Mouse (Mus musculus) megakaryocyte, embryonic 14.5 days (primary cell): ENCODE measurements around the gene Wdr81. TPM values are rescaled to one million over a fixed set of nuclear protein-coding genes. Genes with fewer than 3 reads are reported as not detected.

Experiments
- H3K27me3 ChIP-seq: replicated peaks from 2 replicates; pipeline ENCODE3; 2012; ENCODE audit warnings: inconsistent platforms
- H3K36me3 ChIP-seq: replicated peaks from 2 replicates; pipeline ENCODE3; 2012; ENCODE audit warnings: low read length, inconsistent platforms, mixed read lengths
- H3K4me1 ChIP-seq: 2 replicates; pipeline ENCODE4 v1.6.1; 2012; ENCODE audit warnings: inconsistent platforms
- H3K4me3 ChIP-seq: replicated peaks from 2 replicates; pipeline ENCODE3; 2012; ENCODE audit warnings: moderate library complexity, mild to moderate bottlenecking, inconsistent platforms
- H3K9me3 ChIP-seq: 2 replicates; pipeline ENCODE4 v1.6.1; 2012; ENCODE audit warnings: inconsistent platforms
- FLI1 ChIP-seq: IDR thresholded peaks from 2 replicates; pipeline ENCODE4 v1.6.1; 2012; ENCODE audit warnings: low read length, inconsistent platforms, mixed read lengths
- GATA1 ChIP-seq: IDR thresholded peaks from 3 replicates; pipeline ENCODE4 v1.6.1; 2012; ENCODE audit warnings: mixed read lengths, low read length, inconsistent platforms, borderline replicate concordance
- polyA plus RNA-seq: library from polyadenylated mRNA; stranded (reverse); fragments of >175 nt; gene quantifications from 2 replicates; pipeline ENCODE4 v1.2.3, GENCODE M21; 2012; ENCODE audit warnings: low replicate concordance; ENCODE audit not compliant: insufficient read depth

Gene Wdr81
- polyA plus RNA-seq, 1 experiment, result 10.8 TPM

GRCm38 (mm10) chr11:75455041-75455736, 672 bp upstream of the Wdr81 start:
- no peak for TF ChIP-seq GATA1
- no peak for TF ChIP-seq FLI1
- Histone ChIP-seq H3K27me3 (no peaks in the 10 kb centered on the region), H3K4me3 (peak overlapping the region; percentile 94), H3K36me3 (peaks cover 31% of the 10 kb centered on the region), H3K9me3 (no peaks in the 10 kb centered on the region), H3K4me1 (peaks cover 83% of the 10 kb centered on the region)

- Histone ChIP-seq H3K4me1 (peaks cover 83% of the 10 kb centered on the region), H3K36me3 (peaks cover 51% of the 10 kb centered on the region), H3K27me3 (no peaks in the 10 kb centered on the region), H3K9me3 (no peaks in the 10 kb centered on the region), H3K4me3 (peak overlapping the region; percentile 35)
- TF ChIP-seq GATA1, result no peak
- no peak for TF ChIP-seq FLI1
Measured at GRCm38 (mm10) chr11:75452812-75453557, 1.5 kb downstream of the Wdr81 start.

GRCm38 (mm10) chr11:75452081-75452480, 2.4 kb downstream of the Wdr81 start:
- peaks cover 60% of the 10 kb centered on the region for H3K36me3 ChIP-seq
- peaks cover 80% of the 10 kb centered on the region for H3K4me1 ChIP-seq
- peak overlapping the region; percentile 33 for H3K4me3 ChIP-seq
- TF ChIP-seq FLI1 (no peak), GATA1 (no peak)
- H3K27me3 ChIP-seq, result no peaks in the 10 kb centered on the region
- H3K9me3 ChIP-seq, result no peaks in the 10 kb centered on the region

- H3K36me3 ChIP-seq, result peaks cover 71% of the 10 kb centered on the region
- H3K27me3 ChIP-seq, result no peaks in the 10 kb centered on the region
- H3K9me3 ChIP-seq, result no peaks in the 10 kb centered on the region
- TF ChIP-seq GATA1, result no peak
- no peak for TF ChIP-seq FLI1
- peaks cover 72% of the 10 kb centered on the region for H3K4me1 ChIP-seq
- H3K4me3 ChIP-seq, result peak overlapping the region; percentile 79
Measured at GRCm38 (mm10) chr11:75450936-75451335, 3.6 kb downstream of the Wdr81 start.

- Histone ChIP-seq H3K36me3 (peaks cover 77% of the 10 kb centered on the region), H3K27me3 (no peaks in the 10 kb centered on the region), H3K4me3 (peak overlapping the region; percentile 79), H3K9me3 (no peaks in the 10 kb centered on the region), H3K4me1 (peaks cover 73% of the 10 kb centered on the region)
- TF ChIP-seq FLI1, result no peak
- TF ChIP-seq GATA1, result no peak
Measured at GRCm38 (mm10) chr11:75450304-75450908, 4.1 kb downstream of the Wdr81 start.

- H3K4me1 ChIP-seq, result peaks cover 68% of the 10 kb centered on the region
- H3K27me3 ChIP-seq, result no peaks in the 10 kb centered on the region
- TF ChIP-seq FLI1 (no peak), GATA1 (no peak)
- H3K9me3 ChIP-seq, result no peaks in the 10 kb centered on the region
- H3K36me3 ChIP-seq, result peaks cover 84% of the 10 kb centered on the region
- no peak overlapping the region for H3K4me3 ChIP-seq
Measured at GRCm38 (mm10) chr11:75449695-75450094, 4.8 kb downstream of the Wdr81 start.

- no peaks in the 10 kb centered on the region for H3K27me3 ChIP-seq
- no peaks in the 10 kb centered on the region for H3K9me3 ChIP-seq
- peaks cover 95% of the 10 kb centered on the region for H3K36me3 ChIP-seq
- TF ChIP-seq GATA1 (no peak), FLI1 (no peak)
- peaks cover 58% of the 10 kb centered on the region for H3K4me1 ChIP-seq
- no peak overlapping the region for H3K4me3 ChIP-seq
Measured at GRCm38 (mm10) chr11:75448575-75448974, 5.9 kb downstream of the Wdr81 start.

GRCm38 (mm10) chr11:75443711-75444110, 10.8 kb downstream of the Wdr81 start:
- Histone ChIP-seq H3K4me1 (peaks cover 19% of the 10 kb centered on the region), H3K36me3 (peaks cover 87% of the 10 kb centered on the region), H3K9me3 (no peaks in the 10 kb centered on the region), H3K27me3 (peaks cover 5% of the 10 kb centered on the region), H3K4me3 (no peak overlapping the region)
- TF ChIP-seq FLI1 (no peak), GATA1 (no peak)

GRCm38 (mm10) chr11:75441601-75442000, 12.9 kb downstream of the Wdr81 start:
- H3K36me3 ChIP-seq, result peaks cover 66% of the 10 kb centered on the region
- peaks cover 22% of the 10 kb centered on the region for H3K27me3 ChIP-seq
- H3K4me3 ChIP-seq, result no peak overlapping the region
- TF ChIP-seq GATA1 (no peak), FLI1 (no peak)
- peaks cover 8% of the 10 kb centered on the region; the same call in 1 of the 2 replicates for H3K4me1 ChIP-seq
- no peaks in the 10 kb centered on the region for H3K9me3 ChIP-seq

GRCm38 (mm10) chr11:75441034-75441433, 13.5 kb downstream of the Wdr81 start:
- Histone ChIP-seq H3K4me3 (no peak overlapping the region), H3K9me3 (no peaks in the 10 kb centered on the region), H3K36me3 (peaks cover 61% of the 10 kb centered on the region), H3K27me3 (peaks cover 28% of the 10 kb centered on the region), H3K4me1 (peaks cover 8% of the 10 kb centered on the region; the same call in 1 of the 2 replicates)
- TF ChIP-seq FLI1, result no peak
